Mouse (Mus musculus) CD8-positive naive resting alpha-beta T cell, adult 2 months (primary cell): ENCODE data around the gene Znrd1.
"Not testable (repeated sequence)": the region's sequence is repeated elsewhere in the genome, so short reads cannot be mapped to it uniquely, and the experiment has no call there.

Experiments used
- DNase-seq, 2 experiments: peaks; one replicate each; pipeline ENCODE4 v3.0.0; 2022; ENCODE audit warnings: low read depth in 2 of 2, low spot score in 2 of 2

Znrd1 gene

GRCm38 (mm10) chr17:36957999-36958743 is at the start of gene Znrd1, which contains the start of gene Znrd1as:
TSS of gene Znrd1 (minus strand) at chr17:36958559.
TSS of gene Znrd1as (plus strand) at chr17:36958592.
- DNase-seq: peak; percentile 77 to 87

GRCm38 (mm10) chr17:37003366-37003765 is 45.0 kb upstream of the Znrd1 start:
- no peak for DNase-seq

- no peak for DNase-seq
Measured at GRCm38 (mm10) chr17:37002364-37003330, 44.3 kb upstream of the Znrd1 start.

GRCm38 (mm10) chr17:37000863-37001262 is 42.5 kb upstream of the Znrd1 start, which contains the start of gene Zfp57:
TSS of gene Zfp57 (plus strand) at chr17:37001163.
- DNase-seq: no peak

DNA sequence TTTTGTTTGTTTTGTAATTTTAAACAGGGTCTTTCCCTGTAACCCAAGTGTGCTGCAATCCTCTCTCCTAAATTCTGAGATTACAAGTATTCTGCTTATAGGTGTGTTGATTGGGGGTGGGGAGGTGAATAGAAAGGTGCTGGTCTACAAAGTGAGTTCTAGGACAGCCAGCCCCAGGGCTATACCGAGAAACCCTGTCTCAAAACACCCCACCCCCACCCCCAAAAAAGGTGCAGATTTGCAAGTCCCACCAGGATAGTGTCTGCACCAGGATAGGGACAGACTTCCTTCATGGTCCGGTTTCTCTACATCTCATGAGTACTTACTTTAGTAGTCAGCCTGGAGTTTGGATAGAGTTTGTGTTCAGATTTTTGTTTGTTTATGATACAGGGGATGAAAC is 40.1 kb upstream of the Znrd1 start:
- DNase-seq: no peak

DNA sequence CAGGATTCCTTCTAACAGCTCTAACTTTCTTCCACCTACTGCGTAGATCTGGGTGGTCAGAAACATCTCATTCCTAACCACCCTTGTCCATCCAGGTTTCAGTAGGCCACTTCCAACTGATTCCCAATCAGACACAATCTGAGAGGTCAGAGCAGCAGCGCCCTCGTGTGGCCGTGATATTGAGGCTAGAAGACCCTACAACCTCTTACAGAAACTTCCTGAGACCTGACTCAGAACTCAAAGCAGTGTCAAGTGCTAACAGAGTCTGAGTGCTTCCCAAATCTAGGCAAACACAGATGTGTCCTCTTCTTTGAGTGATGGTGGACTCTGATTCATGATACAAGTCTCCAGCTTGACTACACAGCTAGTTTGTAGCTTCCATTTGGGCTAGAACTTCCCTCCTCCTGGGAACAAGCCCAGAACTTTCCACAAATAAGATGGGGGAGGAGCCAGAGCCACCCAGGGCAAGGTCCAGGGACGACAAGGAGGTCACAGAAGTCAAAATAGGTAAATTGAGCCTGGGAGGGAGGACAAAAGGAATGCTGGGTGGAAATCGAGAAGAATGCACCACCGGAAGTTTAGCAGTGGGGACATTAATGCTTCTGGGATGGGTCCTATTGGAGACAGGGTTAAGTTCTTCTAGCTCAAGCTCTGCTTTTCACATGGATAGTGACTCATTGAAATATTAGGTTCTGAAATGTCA is 38.8 kb upstream of the Znrd1 start:
- DNase-seq: peak; percentile 24 to 38

DNA sequence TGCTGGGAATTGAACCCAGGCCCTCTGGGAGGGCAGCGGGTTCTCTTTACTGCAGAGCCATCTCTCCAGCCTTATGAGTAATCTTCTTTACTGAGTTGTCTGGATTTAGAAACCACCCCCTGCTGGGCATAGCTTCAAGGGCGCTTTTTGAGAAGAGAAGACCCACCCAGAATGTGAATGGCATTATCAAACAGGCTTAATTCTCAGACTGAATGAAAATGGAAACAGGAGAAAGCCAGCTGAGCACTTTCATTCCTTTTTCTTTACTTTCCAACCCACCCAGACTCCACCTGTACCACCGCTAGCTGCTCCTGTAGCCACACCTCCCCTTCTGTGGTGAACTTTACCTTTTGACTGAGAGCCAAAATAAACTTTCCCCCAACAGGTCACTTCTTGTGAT is 37.1 kb upstream of the Znrd1 start:
- no peak for DNase-seq

DNA sequence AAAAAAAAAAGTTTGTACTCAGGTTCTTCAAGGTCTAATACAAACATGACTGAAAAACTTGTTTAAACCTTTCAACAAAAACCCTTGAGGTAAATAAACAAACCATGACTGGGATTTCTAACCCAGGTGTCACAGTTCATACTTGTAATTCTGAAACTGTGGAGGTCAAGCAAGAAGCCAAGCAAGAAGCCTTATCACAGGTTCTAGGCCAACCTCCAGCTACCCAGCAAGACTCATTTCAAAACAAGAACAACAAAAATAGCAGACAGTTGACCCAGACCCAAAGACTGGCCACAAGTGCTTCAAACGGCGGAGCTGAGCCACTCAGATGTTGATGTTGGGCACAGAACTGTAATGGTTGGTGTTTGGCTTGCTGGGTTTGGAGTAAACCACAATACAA is 36.2 kb upstream of the Znrd1 start:
- DNase-seq: no peak

DNA sequence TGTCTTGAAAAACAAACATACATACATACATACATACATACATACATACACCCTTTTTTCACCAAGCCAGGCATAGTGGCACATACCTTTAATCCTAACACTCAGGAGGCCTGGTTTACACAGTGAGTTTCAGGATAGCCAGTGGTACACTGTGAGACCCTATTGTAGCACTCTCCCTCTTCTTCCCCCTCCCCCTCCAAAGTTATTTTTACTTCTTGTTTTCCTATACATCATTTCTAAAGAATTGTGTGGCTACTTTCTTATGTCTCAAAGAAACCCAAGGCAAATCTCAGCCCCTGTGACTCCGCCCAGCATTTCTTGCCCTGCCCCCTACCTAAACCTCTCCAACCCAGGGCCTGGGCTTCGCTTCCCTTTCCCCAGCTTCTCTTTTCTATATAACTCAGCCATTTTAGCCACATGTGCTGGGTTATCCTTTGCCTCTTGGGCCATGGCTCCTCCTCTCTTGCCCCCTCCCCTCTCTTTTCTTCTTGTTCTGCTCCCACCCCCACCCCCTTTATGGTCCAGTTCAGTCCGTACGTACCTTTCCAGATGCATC is 35.5 kb upstream of the Znrd1 start:
- no peak for DNase-seq

- DNase-seq: no peak
Measured at GRCm38 (mm10) chr17:36992336-36993104, 34.2 kb upstream of the Znrd1 start.

DNA sequence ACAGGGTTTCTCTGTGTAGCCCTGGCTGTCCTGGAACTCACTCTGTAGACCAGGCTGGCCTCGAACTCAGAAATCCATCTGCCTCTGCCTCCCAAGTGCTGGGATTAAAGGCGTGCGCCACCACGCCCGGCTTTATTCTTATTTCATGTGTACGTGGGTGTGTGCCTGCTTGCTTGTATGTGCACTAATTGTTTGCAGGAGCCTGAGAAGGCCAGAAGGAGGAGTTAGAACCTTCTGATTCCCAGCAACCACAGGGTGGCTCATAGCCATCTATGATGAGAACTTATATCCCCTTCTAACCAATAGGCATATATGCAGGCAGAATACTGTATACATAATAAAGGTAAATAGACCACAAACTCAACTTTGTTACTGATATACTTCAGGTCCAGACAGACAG is 32.3 kb upstream of the Znrd1 start:
- not testable (repeated sequence) for DNase-seq

DNA sequence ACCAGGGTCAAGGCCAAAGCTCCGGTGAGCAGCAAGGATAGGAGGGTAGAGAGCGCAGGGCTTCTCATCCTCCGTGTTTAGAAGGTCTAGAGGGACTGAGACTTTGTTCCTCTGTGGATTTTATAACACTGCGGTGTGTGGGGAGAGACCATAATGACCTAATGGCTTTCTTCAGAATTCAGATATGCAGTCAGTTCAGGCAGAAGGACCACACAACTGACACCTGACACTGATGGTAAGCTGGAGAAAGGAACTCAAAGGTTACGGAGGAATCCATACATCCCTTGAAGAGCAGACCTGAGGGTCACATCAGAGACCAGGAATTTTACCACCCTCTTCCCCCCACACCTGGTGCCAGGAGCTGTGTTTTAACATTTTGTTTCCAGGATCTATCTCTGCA is 31.1 kb upstream of the Znrd1 start, which contains the start of gene H2-M5:
Gene H2-M5 (minus strand): TSS at position 101 of the 400 bp plus-strand sequence.
- no peak for DNase-seq

DNA sequence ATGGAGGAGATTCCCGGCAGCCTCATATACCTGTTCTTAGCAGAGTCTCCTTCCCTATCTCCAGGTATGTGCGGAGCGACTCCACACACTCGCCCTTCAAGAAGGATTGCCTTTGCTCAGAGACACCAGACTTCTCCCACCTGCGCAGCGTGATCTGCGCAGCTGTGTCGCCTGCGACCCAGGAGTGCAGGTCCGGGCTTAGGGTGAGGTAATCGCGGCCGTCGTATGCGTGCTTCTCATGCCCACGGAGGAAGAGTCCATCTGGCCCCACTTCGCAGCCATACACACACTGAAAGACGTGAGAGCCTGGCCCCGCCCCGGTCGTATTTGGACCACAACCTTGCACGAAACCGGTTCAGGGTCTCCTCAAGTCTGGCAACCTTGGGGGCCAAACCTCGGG is 30.1 kb upstream of the Znrd1 start:
- DNase-seq: no peak

GRCm38 (mm10) chr17:36982253-36983155 is 24.1 kb upstream of the Znrd1 start:
- no peak for DNase-seq

DNA sequence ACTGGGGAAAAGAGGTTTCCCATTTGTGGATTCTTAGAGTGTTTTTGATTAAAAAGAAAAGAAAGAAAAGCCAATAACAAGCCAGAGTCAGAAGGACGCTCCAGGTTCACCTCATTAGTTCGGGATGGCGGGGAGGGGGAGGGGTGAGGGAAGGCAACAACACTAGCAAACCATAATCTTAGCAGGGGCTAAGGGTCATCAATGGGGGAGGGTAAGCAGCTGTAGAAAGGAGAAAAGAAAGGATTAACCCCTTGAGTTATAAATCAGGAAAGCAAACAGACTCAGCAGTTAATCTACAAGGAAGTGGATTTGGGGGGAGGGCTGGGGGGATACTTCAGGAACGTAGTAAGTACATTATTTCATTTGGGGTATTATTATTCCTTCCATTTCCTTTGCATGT is 23.5 kb upstream of the Znrd1 start:
- no peak for DNase-seq

GRCm38 (mm10) chr17:36981221-36981813 is 23.0 kb upstream of the Znrd1 start, which contains the start of gene 2410137M14Rik:
TSS of gene 2410137M14Rik (minus strand) at chr17:36981237.
- no peak for DNase-seq

GRCm38 (mm10) chr17:36973271-36973787 is 15.0 kb upstream of the Znrd1 start:
- no peak for DNase-seq

- peak; percentile 18 to 32 for DNase-seq
Measured at GRCm38 (mm10) chr17:36972791-36973190, 14.4 kb upstream of the Znrd1 start.
